Mouse (Mus musculus): ENCODE results near the gene Tnrc6b. TPM values are rescaled to one million over a fixed set of nuclear protein-coding genes. Genes with fewer than 3 reads are reported as not detected.
"Not testable (repeated sequence)": the region's sequence is repeated elsewhere in the genome, so short reads cannot be mapped to it uniquely, and the experiment has no call there.

Tnrc6b gene
- total RNA-seq, 2 experiments from 2014 or later, result 101 to 102 TPM

DNA sequence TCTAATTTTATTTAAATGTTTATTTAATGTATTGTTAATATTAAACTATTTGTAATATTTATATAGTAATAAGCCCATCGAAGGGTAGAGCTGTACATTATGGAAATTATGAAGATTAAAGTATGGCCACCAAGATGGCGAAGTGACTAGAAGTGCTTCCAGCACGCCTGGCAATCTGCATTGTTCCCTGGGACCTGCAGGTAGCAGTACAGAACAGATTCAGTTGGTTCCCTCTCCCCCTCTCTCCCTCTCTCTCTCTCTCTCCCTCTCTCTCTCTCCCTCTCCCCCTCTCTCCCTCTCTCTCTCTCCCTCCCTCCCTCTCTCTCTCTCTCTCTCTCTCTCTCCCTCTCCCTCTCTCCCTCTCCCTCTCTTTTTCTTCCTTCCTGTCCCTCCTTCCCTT lies 199.1 kb downstream of the Tnrc6b start:
- no peak for DNase-seq (ENCODE audit: low spot score in 2 of 2)

DNA sequence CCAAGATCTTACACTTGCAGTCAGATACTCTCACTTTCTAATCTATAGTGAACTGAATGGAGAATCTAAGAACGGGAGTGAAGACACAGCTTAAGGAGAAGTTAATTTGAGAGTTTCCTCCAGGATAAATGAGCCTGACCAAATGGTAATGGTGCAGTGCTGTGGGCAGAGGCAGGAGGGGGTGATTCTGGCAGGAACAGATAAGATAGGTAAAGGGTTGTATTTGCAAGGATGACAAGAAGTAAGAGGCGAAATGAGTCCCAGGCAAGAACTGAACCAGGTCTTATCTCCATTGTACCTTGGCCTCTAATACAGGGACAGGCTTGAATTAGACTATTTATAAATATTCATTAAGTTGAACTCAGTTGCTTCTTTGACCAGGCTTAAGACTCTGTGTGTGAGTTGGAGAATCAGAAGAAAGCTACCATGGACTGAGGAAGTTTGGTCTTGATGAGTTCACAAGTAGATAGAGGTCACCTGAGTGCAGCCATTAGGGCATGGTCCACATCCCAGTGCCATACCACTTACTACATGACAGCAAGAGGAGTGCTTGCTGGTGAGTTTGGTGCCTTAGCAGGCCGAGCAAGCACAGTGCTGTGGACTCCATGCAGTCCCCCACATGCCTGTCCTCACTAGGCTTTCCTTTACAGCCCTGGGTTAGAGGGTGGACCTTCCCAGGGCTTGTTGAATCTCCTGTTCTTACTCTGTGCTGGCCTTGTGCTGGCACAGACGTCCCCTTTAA lies 199.8 kb downstream of the Tnrc6b start:
- DNase-seq (ENCODE audit: low spot score in 2 of 2), result no peak

DNA sequence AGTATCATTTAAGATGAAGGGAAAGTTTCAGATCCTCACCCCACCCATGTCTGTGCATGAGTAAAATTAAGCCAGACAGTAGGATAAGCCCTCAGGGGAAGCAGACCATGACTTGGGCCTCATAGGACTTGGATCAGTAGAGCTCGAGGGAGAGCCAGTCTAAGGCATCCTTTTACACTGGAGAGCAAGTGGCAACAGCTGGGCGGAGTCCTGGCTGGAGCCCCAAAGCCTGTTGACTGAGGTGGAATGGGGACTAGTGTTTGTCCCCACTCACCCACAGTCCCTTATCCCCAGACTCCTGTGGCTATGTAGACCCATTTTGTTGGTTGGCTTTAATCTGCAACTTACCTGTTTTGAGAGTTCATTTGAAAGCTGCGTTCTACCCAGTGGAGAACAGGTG lies 201.1 kb downstream of the Tnrc6b start:
- no peak for DNase-seq (ENCODE audit: low spot score in 2 of 2)

DNA sequence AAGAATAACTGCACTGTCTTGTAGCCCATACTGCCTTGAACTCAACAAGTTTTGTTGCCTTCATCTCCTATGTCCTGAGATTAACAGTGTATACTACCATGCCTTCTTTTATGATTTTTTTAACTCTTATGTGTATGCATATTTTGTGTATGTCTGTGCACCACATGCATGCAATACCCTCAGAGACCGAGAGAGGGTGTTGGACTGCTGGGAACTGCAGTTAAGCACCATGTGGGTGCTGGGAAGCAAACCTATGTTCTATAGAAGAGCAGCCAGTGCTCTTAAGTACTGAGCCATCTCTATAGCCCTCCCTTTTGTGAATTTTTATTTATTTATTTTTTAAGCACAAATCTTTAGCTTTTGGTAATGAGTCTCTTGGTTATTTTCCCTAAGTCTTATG lies 202.7 kb downstream of the Tnrc6b start:
- DNase-seq (ENCODE audit: low spot score in 2 of 2), result no peak

DNA sequence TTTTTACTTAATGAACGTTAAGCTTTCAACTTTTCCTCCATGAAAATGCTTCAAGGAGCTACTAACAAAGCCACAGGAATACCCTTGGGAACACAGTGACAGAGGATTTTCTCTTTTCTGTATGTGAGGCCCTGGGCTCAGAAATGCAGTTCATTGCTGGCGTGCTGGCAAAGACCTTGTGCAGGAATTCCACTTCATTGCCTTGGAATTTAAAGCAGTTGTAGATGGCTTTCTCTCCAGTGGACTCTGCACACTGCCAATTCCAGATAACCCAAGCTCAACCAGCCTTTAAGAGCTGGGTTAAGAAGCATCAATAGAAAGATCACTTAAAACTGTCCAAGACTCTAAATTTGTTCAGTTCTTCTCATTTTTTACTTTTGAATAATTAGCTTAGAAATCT lies 204.7 kb downstream of the Tnrc6b start:
- DNase-seq (ENCODE audit: low spot score in 2 of 2), result no peak

DNA sequence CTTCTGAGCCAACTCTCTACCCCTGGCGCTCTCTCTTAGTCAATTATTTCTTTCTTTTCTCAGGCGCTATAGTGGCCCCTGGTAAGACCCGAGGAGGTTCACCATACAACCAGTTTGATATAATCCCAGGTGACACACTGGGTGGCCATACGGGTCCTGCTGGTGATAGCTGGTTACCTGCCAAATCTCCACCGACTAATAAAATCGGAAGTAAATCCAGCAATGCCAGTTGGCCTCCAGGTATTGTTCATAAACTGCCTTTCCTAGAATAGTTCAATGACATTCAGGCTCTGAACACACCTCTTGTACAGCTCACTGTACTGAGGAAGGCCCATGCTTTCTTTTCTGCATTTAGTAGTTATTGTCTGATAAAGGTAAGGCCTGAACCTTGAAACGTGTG lies 205.5 kb downstream of the Tnrc6b start:
- no peak for DNase-seq (ENCODE audit: low spot score in 2 of 2)

DNA sequence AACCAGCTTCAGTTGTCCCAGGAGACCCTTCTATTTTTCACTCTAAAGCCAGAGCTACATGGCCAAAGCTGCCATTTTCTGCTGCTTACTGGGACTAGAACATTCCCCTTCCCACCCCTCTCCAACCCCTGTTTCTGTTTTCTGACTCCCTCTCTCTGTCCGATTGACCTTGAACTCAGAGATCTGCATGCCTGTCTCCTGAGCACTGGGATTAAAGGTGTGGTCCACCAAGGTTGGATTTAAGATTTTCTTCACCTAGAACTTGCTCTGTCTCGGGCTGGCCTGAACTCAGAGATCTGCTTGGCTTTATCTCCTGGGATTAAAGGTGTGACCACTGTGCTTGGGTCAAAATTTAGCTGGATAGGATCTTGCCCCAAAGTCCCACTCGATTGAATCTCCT lies 209.2 kb downstream of the Tnrc6b start:
- DNase-seq (ENCODE audit: low spot score in 2 of 2), result no peak

- DNase-seq (ENCODE audit: low spot score in 2 of 2), result no peak
Observed at GRCm38 (mm10) chr15:80921781-80922180, 210.7 kb downstream of the Tnrc6b start.

DNA sequence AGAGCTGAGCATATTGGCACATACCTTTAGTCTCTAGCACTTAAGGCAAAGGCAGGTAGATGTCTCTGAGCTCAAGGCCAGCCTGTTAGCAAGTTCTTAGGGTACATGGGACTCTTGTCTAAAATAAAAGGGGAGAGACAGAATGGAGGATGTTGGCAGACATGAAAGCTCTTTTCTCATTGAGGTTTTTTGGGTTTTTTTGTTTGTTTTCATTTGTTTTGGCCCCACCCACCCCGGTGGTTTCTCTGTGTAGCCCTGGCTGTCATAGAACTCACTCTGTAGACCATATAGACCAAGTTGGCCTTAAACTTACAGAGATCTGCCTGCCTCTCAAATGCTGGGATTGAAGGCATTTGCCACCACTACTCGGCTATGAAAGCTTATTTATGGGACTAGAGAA lies 213.1 kb downstream of the Tnrc6b start:
- DNase-seq (ENCODE audit: low spot score in 2 of 2), result no peak

DNA sequence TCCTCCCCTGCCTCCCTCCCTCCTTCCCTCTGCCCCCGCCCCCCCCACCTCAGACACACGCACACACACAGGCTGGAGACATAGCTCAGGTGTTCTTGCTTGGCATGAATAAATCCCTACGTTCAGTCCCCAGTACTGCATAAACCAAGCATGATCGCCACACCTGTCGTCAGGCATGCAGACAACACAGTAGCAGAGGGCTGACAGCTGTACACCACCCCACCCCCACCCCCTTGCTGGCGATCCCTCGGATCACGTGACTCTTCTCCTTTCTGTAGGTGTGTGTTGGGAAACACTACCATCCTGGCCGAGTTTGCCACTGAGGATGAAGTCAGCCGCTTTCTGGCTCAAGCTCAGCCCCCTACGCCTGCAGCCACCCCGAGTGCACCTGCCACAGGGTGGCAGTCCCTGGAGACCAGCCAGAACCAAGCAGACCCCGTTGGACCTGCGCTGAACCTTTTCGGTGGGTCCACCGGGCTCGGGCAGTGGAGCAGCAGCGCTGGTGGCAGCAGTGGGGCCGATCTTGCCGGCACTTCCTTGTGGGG lies 217.8 kb downstream of the Tnrc6b start:
- no peak for DNase-seq (ENCODE audit: low spot score in 2 of 2)

DNA sequence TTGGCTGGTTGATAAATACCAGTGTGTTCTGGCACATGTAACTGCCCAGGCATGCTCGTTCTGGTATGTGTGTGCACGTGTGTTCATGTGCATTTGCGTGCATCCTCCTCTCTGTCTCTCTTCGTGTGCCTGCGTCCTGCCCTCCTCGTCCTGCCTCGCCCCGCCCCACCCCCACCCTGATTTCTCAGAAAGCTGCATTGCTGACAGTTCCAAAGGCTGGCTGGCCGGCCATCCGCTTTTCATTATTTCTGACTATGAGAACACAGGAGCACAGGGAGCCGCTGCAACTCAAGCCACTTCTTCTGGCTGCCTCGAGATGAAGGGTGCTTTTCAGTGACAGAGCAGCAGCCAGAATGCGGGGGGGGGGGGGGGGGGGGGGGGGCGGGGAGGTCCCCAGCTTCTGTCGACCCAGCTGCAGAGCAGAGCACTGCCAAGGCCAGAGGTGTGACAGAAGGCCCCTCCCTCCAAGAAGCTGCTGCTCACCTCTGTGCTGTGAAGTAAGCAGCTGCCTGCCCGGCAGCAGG lies 219.0 kb downstream of the Tnrc6b start:
- DNase-seq (ENCODE audit: low spot score in 2 of 2), result no peak

DNA sequence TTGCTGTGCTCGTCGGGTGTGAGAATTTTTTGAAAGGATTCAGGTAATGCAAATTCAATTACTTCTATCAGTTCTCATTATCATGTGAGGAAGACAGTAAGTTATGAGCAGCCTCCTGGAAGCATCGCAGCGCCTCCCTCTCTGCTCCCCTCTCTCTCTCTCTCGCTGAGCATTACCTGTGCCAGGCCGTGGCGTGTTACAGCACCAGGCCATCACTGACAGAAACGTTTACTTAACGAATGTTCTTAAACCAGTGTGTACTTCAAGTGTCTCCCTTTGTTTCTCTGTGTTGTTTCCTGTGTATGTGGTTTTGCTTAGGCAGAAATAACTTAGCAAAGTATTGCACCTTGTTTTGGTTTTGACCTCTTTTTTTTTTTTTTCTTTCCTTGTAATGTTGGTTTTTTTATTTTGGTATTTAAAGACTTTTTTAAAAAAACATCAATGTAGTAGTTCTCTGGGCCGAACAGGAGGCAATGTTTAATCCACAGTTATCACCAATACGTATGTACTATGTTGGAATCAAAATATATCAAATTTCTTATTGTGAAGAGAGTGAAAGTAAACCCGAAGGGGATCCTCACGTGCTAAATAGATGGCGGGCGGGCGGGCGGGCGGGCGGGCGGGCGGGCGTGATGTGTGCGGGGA lies 219.7 kb downstream of the Tnrc6b start:
- DNase-seq (ENCODE audit: low spot score in 2 of 2), result not testable (repeated sequence)

DNA sequence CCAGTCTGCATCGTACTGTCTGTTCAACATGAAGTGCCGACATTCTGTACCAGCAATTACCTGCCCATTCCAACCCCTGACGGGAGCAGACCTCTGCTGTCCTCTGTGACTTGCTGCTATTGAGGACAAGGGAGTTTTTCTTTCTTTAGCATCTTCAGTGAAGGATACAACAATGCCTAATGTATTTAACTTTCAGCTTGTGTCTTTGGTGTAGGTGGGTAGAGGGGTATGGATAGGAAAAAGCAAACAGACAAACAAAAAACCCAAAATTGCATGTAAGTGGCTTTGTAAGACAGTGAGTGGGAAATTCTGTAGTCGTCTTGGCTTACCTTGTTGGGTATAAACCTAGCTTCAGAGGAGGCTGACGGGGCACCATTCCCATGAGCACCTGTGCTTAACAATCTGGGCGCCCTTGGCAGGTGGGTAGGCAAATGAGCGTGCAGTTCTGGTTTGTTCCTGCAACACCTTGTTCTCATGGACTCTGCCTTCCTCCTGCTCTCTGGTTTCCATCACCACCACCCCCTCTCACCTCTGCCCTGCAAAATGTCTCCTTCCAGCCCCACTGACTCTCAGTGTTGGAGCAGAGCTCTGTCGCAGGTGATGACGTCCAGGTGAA lies 220.3 kb downstream of the Tnrc6b start:
- no peak for DNase-seq (ENCODE audit: low spot score in 2 of 2)

DNA sequence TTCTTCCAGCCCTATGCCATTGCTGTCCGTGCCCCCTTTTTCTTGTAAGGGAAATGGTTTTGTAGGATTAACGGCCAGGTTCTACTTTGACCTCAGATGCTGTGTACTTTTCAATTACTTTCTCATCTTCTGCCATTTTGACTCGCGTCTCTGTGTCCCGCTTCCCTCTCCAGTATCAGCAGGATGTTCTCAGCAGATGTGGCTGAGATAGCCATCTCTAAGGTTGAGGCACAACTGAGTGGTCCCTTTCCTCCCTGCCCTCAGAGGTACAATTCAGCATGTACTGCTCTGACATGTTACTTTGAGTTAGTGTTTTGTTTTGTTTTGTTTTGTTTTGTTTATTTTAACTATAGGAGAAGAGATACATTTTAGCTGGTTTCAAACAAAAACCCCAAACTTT lies 223.7 kb downstream of the Tnrc6b start:
- no peak for DNase-seq (ENCODE audit: low spot score in 2 of 2)

GRCm38 (mm10) chr15:80936686-80937085 lies 225.6 kb downstream of the Tnrc6b start:
- DNase-seq (ENCODE audit: low spot score in 2 of 2), result no peak

GRCm38 (mm10) chr15:80938615-80939014 lies 227.5 kb downstream of the Tnrc6b start:
- DNase-seq (ENCODE audit: low spot score in 2 of 2), result no peak

GRCm38 (mm10) chr15:80939401-80939800 lies 228.3 kb downstream of the Tnrc6b start:
- no peak for DNase-seq (ENCODE audit: low spot score in 2 of 2)

GRCm38 (mm10) chr15:80941468-80942040 lies 230.4 kb downstream of the Tnrc6b start:
- DNase-seq (ENCODE audit: low spot score in 2 of 2), result no peak

GRCm38 (mm10) chr15:80945851-80946250 lies 234.7 kb downstream of the Tnrc6b start:
- no peak for DNase-seq (ENCODE audit: low spot score in 2 of 2)

DNA sequence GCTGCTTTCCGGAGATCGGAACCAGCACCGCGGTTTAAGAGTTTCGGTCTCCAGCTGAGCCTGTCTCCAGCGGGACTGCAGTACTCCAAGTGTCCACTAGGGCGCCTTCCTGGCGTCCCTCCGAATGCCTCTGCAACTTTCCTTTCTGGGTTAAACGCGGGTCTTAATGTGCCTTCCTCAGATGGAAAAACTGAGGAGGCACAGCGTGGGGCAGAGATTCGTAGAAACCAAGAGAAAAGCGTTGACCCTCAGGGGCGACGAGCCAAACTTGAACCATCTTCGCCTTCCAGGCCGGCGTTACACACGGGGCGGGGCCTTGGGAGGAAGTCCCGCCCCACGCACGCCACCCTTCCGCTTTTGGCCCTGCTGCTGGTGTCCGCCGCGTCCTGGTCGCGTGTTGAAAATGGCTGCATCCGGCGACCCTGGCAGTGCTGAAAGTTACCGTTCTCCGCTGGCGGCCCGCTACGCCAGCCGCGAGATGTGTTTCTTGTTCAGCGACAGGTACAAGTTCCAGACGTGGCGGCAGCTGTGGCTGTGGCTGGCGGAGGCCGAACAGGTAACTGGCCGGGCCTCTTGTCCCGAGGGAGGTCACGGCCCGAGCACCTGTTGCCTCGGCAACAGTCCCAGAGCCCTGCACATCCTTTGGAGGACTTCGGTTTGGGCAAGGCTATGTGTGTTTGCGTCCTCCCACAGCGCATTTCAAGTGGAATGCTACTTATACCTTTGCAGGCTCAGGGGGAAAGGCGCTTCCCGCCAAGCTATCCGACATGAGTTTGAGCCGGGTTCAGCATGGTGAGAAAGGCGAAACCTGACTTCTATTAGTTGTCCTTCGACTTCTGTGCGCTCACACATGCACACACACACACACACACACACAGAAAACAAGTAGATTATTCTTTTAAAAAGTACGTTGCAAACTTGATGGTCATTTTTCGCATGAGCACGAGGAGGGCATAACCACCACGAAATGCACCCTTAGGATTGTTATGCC lies 237.3 kb downstream of the Tnrc6b start, which contains the start of gene Adsl:
Gene Adsl (plus strand): TSS at position 346 of the 991 bp plus-strand sequence.
- peak; percentile 80 to 84 for DNase-seq (ENCODE audit: low spot score in 2 of 2)

Measured in left cerebral cortex, adult 18-20 months (tissue).